Mouse (Mus musculus) bone marrow, adult 2 months (tissue): Measurements from ENCODE around the gene Umad1. TPM values are rescaled to one million over a fixed set of nuclear protein-coding genes. Genes with fewer than 3 reads are reported as not detected.

Experiments
- H3K27ac ChIP-seq: fragments of 200-500 bp; 2 replicates; pipeline ENCODE4 v1.5.1; 2012; ENCODE audit warnings: low read depth, mild to moderate bottlenecking, control low read depth, inconsistent platforms, low read length; ENCODE audit not compliant: control insufficient read depth, poor library complexity, insufficient read depth
- H3K4me1 ChIP-seq: fragments of 200-500 bp; 2 replicates; pipeline ENCODE4 v1.6.1; 2011; ENCODE audit warnings: low read length; ENCODE audit not compliant: control insufficient read depth, insufficient read depth
- H3K4me3 ChIP-seq: fragments of 200-500 bp; replicated peaks from 2 replicates; pipeline ENCODE3; 2011; ENCODE audit warnings: mild to moderate bottlenecking, low read depth, low read length, control low read depth; ENCODE audit not compliant: control insufficient read depth
- CTCF ChIP-seq: fragments of 200-500 bp; IDR thresholded peaks from 2 replicates; pipeline ENCODE4 v1.5.1; 2011; ENCODE audit warnings: low read length, control low read depth; ENCODE audit not compliant: control insufficient read depth, insufficient read depth
- POLR2A ChIP-seq: fragments of 200-500 bp; IDR thresholded peaks from 2 replicates; pipeline ENCODE4 v1.6.1; 2011; ENCODE audit warnings: low read depth, mild to moderate bottlenecking, control low read depth, low read length, borderline replicate concordance; ENCODE audit not compliant: control insufficient read depth
- WGBS: fragments of 180-500 bp; shearing (Covaris S2); methylation state at CpG from one replicate; pipeline ENCODE4 v1.1.7; 2018; 5-methylcytosine and 5-hydroxymethylcytosine counted together
- polyA plus RNA-seq: library from polyadenylated mRNA; stranded (reverse); fragments of >200 nt; gene quantifications from 2 replicates; pipeline ENCODE4 v1.2.4, GENCODE M21; 2011; ENCODE audit warnings: low replicate concordance; ENCODE audit not compliant: missing spikeins, insufficient read depth, insufficient read length

The Umad1 gene
- polyA plus RNA-seq, 1 experiment, result 8.5 TPM

DNA sequence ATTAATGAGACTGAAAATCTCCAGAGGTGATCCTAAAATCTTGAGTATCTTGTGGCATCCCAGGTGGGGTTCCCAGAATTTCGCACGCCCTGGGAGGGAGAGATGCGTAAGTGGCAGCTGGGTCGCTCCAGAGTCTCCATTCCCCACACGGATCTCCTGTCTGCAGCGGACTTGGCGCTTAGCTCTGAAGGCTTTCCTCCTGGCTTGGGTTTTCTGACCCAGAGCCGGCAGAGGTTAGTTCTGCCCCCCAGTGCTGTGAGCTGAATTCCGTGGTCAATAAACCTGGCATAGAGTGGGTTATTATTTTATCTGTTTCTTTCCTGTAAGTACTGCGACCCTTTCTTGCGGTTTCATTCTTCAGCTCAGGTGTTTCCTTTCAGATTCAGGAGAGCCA, 105.7 kb downstream of the Umad1 start:
- WGBS, result 91% methylated on average over 11 of the region's 11 CpGs
- Histone ChIP-seq H3K4me3 (no peak overlapping the region), H3K27ac (no peak overlapping the region), H3K4me1 (no peaks in the 10 kb centered on the region)
- TF ChIP-seq CTCF (no peak), POLR2A (no peak)

GRCm38 (mm10) chr6:8367675-8368074, 108.6 kb downstream of the Umad1 start:
- Histone ChIP-seq H3K27ac (no peak overlapping the region), H3K4me3 (no peak overlapping the region), H3K4me1 (no peaks in the 10 kb centered on the region)
- WGBS, result 94% methylated on average over 4 of the region's 4 CpGs
- TF ChIP-seq POLR2A (no peak), CTCF (no peak)

DNA sequence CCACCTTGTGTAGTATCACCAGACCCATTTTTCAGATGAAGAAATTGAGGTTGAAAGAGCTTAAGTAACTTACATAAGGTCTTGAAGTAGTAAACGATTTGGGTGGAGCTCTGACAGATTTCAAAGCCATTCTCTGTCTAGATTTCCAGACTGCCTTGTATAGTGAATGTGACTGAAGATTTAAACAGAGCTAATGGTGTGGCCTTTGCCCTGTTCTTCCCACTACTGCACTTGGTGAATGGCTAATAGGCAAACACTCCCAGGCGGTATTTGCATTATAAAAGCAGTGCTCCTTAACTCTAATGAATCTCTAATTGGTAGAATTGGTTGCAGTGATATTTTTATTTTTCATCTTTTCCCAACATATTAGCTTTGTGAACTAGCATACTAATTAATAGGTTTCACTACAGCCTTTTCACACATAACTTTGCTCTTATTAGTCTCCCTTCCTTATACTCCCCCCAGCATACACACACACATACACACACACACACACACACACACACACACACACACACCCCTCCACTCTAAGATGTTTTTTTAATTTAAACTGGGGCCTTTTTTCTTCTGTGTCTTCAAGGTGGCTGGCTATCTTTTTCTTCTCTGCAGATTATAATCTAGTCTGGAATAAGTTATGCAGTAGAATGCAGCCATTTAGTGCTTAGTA, 109.2 kb downstream of the Umad1 start:
- Histone ChIP-seq H3K4me3 (no peak overlapping the region), H3K4me1 (no peaks in the 10 kb centered on the region), H3K27ac (no peak overlapping the region)
- TF ChIP-seq POLR2A, result no peak
- no peak for TF ChIP-seq CTCF
- 82% methylated on average over 2 of the region's 2 CpGs for WGBS

DNA sequence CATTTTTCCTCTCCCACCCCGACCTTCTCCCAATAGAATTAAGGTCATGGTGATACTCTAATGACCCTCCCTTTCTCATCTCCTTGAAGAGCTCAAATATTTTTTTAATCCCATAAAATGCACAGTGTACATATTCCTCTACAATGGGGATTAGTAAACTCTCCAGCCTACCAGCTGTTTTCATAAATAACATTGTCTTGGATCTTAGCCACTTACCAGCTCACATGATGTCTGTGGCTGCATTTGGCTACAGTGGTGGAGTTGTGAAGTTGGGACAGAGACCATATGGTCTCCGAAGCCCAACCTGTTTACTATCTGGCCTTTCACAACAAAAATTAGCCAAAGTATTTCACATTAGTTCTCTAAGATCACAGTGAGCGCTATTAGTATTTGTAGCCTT, 111.5 kb downstream of the Umad1 start:
- WGBS, result 79% methylated on average over 3 of the region's 3 CpGs
- Histone ChIP-seq H3K4me1 (no peaks in the 10 kb centered on the region), H3K27ac (no peak overlapping the region), H3K4me3 (no peak overlapping the region)
- TF ChIP-seq CTCF (no peak), POLR2A (no peak)

DNA sequence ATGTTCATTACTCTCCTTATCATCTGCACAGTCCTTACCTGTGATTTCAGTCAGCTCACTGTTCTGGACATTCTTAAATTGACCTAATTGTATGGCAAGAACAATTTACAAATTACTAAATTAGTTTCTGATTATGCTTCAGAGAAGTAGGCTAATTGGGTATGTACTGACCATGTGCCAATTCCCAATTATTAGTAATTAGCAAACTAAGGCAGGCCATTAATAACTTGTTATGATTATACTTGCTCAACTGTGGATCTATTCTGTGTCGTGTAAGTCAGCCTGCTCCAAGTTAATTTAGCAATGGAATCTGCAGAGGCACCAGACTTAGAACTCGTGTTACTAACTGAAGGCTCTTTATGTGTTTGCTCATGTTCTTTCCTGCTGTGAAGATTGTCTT, 114.0 kb downstream of the Umad1 start:
- Histone ChIP-seq H3K4me1 (no peaks in the 10 kb centered on the region), H3K4me3 (no peak overlapping the region), H3K27ac (no peak overlapping the region)
- WGBS, result 84% methylated on average over 2 of the region's 2 CpGs
- TF ChIP-seq POLR2A, result no peak
- no peak for TF ChIP-seq CTCF

- Histone ChIP-seq H3K27ac (no peak overlapping the region), H3K4me3 (no peak overlapping the region)
- WGBS, result 94% methylated on average over 8 of the region's 8 CpGs
Observed at GRCm38 (mm10) chr6:8373851-8374250, 114.8 kb downstream of the Umad1 start.

DNA sequence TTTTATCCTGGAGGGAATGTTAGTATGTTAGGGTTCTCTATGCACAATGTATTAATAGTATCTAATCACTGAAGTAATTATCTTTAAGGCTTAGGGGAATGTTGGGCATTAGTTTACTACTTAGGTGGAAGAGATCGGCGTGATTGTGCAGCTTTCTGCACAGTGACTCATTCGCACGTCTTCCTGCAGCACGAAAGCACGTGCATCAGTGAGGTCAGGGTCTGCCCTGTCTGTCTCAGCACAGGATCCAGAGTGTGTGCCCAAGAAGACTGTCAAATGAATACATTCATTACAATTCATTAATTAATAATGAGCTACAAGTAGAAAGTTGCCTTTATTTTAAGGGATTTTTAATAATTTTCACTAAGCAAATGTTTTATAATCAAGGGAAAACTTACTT, 115.2 kb downstream of the Umad1 start:
- Histone ChIP-seq H3K4me3 (no peak overlapping the region), H3K4me1 (no peaks in the 10 kb centered on the region), H3K27ac (no peak overlapping the region)
- TF ChIP-seq POLR2A (no peak), CTCF (no peak)
- WGBS, result 95% methylated on average over 6 of the region's 6 CpGs

More at GRCm38 (mm10) chr6:8373851-8374250, 114.8 kb downstream of the Umad1 start:
- no peaks in the 10 kb centered on the region for H3K4me1 ChIP-seq
- TF ChIP-seq POLR2A, result no peak
- TF ChIP-seq CTCF, result no peak

GRCm38 (mm10) chr6:8374712-8375111, 115.6 kb downstream of the Umad1 start:
- H3K4me1 ChIP-seq, result no peaks in the 10 kb centered on the region
- H3K4me3 ChIP-seq, result no peak overlapping the region
- TF ChIP-seq POLR2A (no peak), CTCF (no peak)
- no peak overlapping the region for H3K27ac ChIP-seq
- 85% methylated on average over 4 of the region's 4 CpGs for WGBS

GRCm38 (mm10) chr6:8376351-8376750, 117.3 kb downstream of the Umad1 start:
- no peak for TF ChIP-seq POLR2A
- no peak for TF ChIP-seq CTCF
- Histone ChIP-seq H3K27ac (no peak overlapping the region), H3K4me1 (no peaks in the 10 kb centered on the region), H3K4me3 (no peak overlapping the region)
- 85% methylated on average over 5 of the region's 5 CpGs for WGBS
